Mouse (Mus musculus): ENCODE data around the gene Snd1.

- TF ChIP-seq CTCF (IDR thresholded peaks at IDR 0.05; ENCODE audit: borderline replicate concordance, insufficient read depth, low read length), result no peak
- TF ChIP-seq POLR2A (IDR thresholded peaks at IDR 0.05; ENCODE audit: low read depth, low read length), result no peak
Measured at GRCm38 (mm10) chr6:28474211-28474610, 728 bp upstream of the Snd1 start.

Measured in embryonic fibroblast, embryonic 13.5 days (primary cell).